Mouse (Mus musculus) liver, embryonic 15.5 days (tissue): Measurements from ENCODE around the gene Ep400. TPM values are rescaled to one million over a fixed set of nuclear protein-coding genes. Genes with fewer than 3 reads are reported as not detected.
"Not testable (repeated sequence)": the region's sequence is repeated elsewhere in the genome, so short reads cannot be mapped to it uniquely, and the experiment has no call there.

Experiments
- ATAC-seq: fragments of 200-750 bp; cut with Nextera tagmentation; 2 replicates; pipeline ENCODE4 v1.8.0; 2017; ENCODE audit warnings: moderate number of reproducible peaks, mild to moderate bottlenecking, moderate library complexity; ENCODE audit not compliant: insufficient read depth
- H3K27ac ChIP-seq: fragments of 300-500 bp; sonication (generic); replicated peaks from 2 replicates; pipeline ENCODE4 v1.5.1; 2015; ENCODE audit warnings: mild to moderate bottlenecking, inconsistent platforms
- H3K27me3 ChIP-seq: fragments of 300-500 bp; sonication (generic); 2 replicates; pipeline ENCODE4 v1.6.1; 2015; ENCODE audit warnings: mild to moderate bottlenecking, inconsistent platforms
- H3K36me3 ChIP-seq: fragments of 300-500 bp; sonication (generic); replicated peaks from 2 replicates; pipeline ENCODE4 v1.6.1; 2015; ENCODE audit warnings: moderate library complexity, mild to moderate bottlenecking, inconsistent platforms
- H3K4me1 ChIP-seq: fragments of 300-500 bp; sonication (generic); replicated peaks from 2 replicates; pipeline ENCODE4 v1.6.1; 2015; ENCODE audit warnings: inconsistent platforms
- H3K4me2 ChIP-seq: fragments of 300-500 bp; sonication (generic); 2 replicates; pipeline ENCODE4 v1.6.1; 2015; ENCODE audit warnings: moderate library complexity, mild to moderate bottlenecking, inconsistent platforms
- H3K4me3 ChIP-seq: fragments of 300-500 bp; sonication (generic); replicated peaks from 2 replicates; pipeline ENCODE4 v1.5.1; 2015; ENCODE audit warnings: mild to moderate bottlenecking, inconsistent platforms
- H3K9ac ChIP-seq: fragments of 300-500 bp; sonication (generic); 2 replicates; pipeline ENCODE4 v1.6.1; 2015; ENCODE audit warnings: moderate library complexity, mild to moderate bottlenecking, inconsistent platforms
- H3K9me3 ChIP-seq: fragments of 300-500 bp; sonication (generic); replicated peaks from 2 replicates; pipeline ENCODE4 v1.6.1; 2016; ENCODE audit warnings: inconsistent platforms
- WGBS: fragments of 180-500 bp; shearing (Covaris S2); methylation state at CpG from one replicate; pipeline ENCODE4 v1.1.7; 2015; ENCODE audit warnings: mixed read lengths; ENCODE audit not compliant: insufficient replicate concordance; 5-methylcytosine and 5-hydroxymethylcytosine counted together
- polyA plus RNA-seq: library from polyadenylated mRNA; unstranded; fragments of >200 nt; fragmentation: Nextera tagmentation; extraction: Ambion mirVana; gene quantifications from 2 replicates; pipeline ENCODE4 v1.2.1, GENCODE M21; 2015

Ep400 gene
- polyA plus RNA-seq, 1 experiment from 2014 or later, result 20.0 TPM

DNA sequence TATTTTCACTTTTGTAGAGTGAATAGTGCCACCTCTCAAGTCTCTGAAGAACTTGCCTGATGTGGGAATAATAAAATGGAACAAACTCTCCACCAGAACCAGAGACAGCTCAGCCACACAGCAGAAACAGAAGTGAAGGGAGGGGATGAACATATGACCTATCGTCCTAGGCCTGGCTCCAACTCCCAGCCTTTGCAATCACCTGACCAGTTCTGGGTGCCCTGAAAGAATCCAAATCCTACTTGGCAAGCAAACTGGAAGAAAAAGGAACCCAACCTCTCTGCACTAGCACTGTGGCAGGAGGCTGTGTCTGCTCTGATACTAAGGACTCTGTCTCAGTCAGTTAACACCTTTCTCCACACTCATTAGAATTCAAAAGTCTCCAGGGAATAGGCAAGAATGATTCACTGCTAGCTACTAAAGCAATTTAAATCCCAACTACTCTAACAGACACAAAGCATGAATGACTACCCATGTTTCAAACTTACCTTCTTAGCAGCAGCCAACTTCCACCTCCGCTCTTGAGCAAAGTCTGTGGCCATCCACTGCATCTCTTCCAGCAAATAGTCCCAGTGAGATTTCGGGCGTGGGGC, 37.2 kb downstream of the Ep400 start:
- H3K27me3 ChIP-seq, result no peaks in the 10 kb centered on the region
- no peaks in the 10 kb centered on the region for H3K9me3 ChIP-seq
- WGBS, result 88% methylated on average over 4 of the region's 4 CpGs
- H3K4me1 ChIP-seq, result no peaks in the 10 kb centered on the region
- peaks cover 87% of the 10 kb centered on the region for H3K36me3 ChIP-seq
- H3K4me2 ChIP-seq, result no peak overlapping the region
- H3K4me3 ChIP-seq, result no peak overlapping the region
- H3K27ac ChIP-seq, result no peak overlapping the region
- no peak overlapping the region for H3K9ac ChIP-seq
- no peak for ATAC-seq

DNA sequence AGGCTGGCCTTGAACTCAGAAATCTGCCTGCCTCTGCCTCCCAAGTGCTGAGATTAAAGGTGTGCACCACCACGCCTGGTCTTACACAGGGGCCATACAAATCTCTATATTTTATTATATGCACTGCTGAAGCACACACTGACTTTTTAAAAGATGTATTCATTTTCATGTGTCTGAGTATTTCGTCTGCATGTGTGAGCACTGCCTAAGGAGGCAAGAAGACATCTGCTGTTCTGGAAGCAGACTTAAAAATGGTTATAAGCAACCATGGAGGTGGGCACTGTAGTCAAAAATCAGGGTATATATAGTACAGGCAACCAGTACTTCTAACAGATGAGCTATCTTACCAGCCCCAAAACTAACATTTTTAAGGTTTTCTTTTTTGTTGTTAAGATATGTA, 39.3 kb downstream of the Ep400 start:
- Histone ChIP-seq H3K4me3 (no peak overlapping the region), H3K36me3 (peaks cover 85% of the 10 kb centered on the region), H3K4me1 (no peaks in the 10 kb centered on the region), H3K9ac (no peak overlapping the region), H3K4me2 (no peak overlapping the region), H3K27me3 (no peaks in the 10 kb centered on the region), H3K27ac (no peak overlapping the region), H3K9me3 (no peaks in the 10 kb centered on the region)
- WGBS, result 86% methylated on average over 2 of the region's 2 CpGs
- no peak for ATAC-seq

DNA sequence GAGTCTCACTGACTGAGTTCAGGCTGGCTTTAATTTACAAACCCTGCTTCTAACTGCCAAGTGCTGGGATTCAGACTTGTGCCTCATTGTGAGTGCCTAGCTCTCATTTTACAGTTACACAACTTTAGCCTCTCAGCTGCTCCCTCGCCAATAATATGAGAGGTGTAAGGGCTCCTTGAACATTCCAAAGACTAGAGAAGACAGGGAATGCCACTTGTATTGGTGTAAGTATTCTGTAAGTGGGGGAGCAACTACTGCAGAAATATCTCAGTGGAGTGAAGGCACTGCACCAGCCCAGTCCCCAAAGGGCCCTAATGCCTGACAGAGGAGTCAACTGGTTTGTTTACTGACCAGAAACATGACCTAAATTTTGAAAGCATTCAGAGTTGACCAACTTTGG, 42.7 kb downstream of the Ep400 start:
- no peak overlapping the region for H3K4me3 ChIP-seq
- ATAC-seq, result no peak
- no peak overlapping the region for H3K4me2 ChIP-seq
- H3K36me3 ChIP-seq, result peaks cover 88% of the 10 kb centered on the region
- H3K4me1 ChIP-seq, result no peaks in the 10 kb centered on the region
- no peaks in the 10 kb centered on the region for H3K27me3 ChIP-seq
- no peaks in the 10 kb centered on the region for H3K9me3 ChIP-seq
- H3K27ac ChIP-seq, result no peak overlapping the region
- H3K9ac ChIP-seq, result no peak overlapping the region
- 84% methylated on average over 1 of the region's 1 CpGs for WGBS

GRCm38 (mm10) chr5:110723543-110723942, 47.0 kb downstream of the Ep400 start:
- H3K36me3 ChIP-seq, result peaks cover 91% of the 10 kb centered on the region
- no peak for ATAC-seq

DNA sequence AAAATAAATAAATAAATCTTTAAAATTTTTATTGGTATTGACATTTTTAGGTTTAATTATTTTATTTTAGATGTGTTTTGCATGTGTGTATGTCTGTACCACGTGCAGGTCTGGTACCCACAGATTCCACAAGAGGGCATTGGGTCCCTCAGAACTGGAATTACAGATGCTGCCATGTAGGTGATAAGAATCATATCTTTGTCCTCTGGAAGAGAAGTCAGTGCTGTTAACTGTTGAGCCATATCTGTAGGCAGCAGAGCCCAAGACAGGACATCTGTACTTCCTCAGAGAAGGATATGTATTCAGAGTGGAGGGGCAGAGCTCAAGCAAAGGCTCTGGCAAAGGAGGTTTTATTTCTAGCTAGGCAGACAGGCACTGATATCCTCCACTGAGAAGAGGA, 49.1 kb downstream of the Ep400 start:
- not testable (repeated sequence) for H3K4me1 ChIP-seq, H3K9me3 ChIP-seq, H3K9ac ChIP-seq, H3K27me3 ChIP-seq, H3K4me2 ChIP-seq, H3K27ac ChIP-seq, H3K4me3 ChIP-seq
- peaks cover 81% of the 10 kb centered on the region for H3K36me3 ChIP-seq
- peak; percentile 77 for ATAC-seq
- WGBS, result 42% methylated on average over 1 of the region's 1 CpGs

More at GRCm38 (mm10) chr5:110723543-110723942, 47.0 kb downstream of the Ep400 start:
- Histone ChIP-seq H3K4me3 (no peak overlapping the region), H3K9ac (no peak overlapping the region), H3K27ac (no peak overlapping the region), H3K4me1 (no peaks in the 10 kb centered on the region), H3K9me3 (no peaks in the 10 kb centered on the region), H3K4me2 (no peak overlapping the region), H3K27me3 (no peaks in the 10 kb centered on the region)
- WGBS, result 78% methylated on average over 2 of the region's 2 CpGs

DNA sequence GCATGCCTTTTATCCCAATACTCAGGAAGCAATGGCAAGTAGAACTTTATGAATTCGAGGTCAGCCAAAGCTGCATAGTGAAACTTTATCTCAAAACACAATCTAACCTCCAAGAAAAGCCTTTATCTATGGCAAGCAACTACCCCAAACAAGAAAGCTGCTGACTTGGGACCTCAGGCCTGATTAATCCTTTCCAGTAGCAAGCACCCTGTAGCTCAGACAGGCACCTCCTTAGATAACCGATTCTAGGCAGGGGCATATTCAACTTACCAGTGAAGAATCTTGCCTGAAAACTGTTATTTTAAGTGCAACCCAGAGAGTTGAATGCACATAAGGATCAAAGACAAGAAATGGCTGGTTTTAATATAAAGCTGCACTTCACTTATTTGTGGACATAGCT, 59.1 kb downstream of the Ep400 start:
- WGBS, result 22% methylated on average over 2 of the region's 2 CpGs
- Histone ChIP-seq H3K4me3 (no peak overlapping the region), H3K27me3 (no peaks in the 10 kb centered on the region), H3K27ac (no peak overlapping the region), H3K4me1 (no peaks in the 10 kb centered on the region), H3K9me3 (no peaks in the 10 kb centered on the region), H3K36me3 (peaks cover 77% of the 10 kb centered on the region), H3K9ac (no peak overlapping the region), H3K4me2 (no peak overlapping the region)
- no peak for ATAC-seq

DNA sequence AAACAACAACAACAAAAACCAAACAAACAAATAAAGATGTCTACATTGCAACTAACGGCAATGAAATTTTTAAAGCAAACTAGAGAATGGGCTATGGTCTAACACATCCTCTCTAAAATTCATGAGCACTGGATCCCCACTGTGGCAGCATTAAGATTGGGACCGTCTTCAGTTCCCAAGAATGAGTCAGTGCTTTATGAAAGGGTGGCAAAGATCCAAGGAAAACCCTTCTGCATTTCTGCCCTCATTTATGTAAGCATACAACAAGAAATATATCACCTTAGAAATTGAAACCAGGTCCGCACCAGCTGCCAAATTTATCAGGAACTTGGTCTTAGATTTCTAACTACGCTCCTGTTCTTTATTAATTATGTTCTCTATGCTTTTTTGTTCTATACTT, 61.3 kb downstream of the Ep400 start:
- no peaks in the 10 kb centered on the region for H3K27me3 ChIP-seq
- no peaks in the 10 kb centered on the region for H3K4me1 ChIP-seq
- H3K9me3 ChIP-seq, result no peaks in the 10 kb centered on the region
- H3K4me2 ChIP-seq, result no peak overlapping the region
- H3K4me3 ChIP-seq, result no peak overlapping the region
- no peak overlapping the region for H3K9ac ChIP-seq
- ATAC-seq, result no peak
- 88% methylated on average over 4 of the region's 4 CpGs for WGBS
- H3K27ac ChIP-seq, result no peak overlapping the region
- H3K36me3 ChIP-seq, result peaks cover 87% of the 10 kb centered on the region

GRCm38 (mm10) chr5:110704004-110704403, 66.5 kb downstream of the Ep400 start:
- no peaks in the 10 kb centered on the region for H3K9me3 ChIP-seq
- ATAC-seq, result no peak
- H3K4me2 ChIP-seq, result no peak overlapping the region
- peaks cover 97% of the 10 kb centered on the region for H3K36me3 ChIP-seq
- WGBS, result 49% methylated on average over 1 of the region's 1 CpGs
- H3K27me3 ChIP-seq, result no peaks in the 10 kb centered on the region
- no peak overlapping the region for H3K4me3 ChIP-seq
- H3K9ac ChIP-seq, result no peak overlapping the region
- H3K4me1 ChIP-seq, result no peaks in the 10 kb centered on the region
- H3K27ac ChIP-seq, result no peak overlapping the region

DNA sequence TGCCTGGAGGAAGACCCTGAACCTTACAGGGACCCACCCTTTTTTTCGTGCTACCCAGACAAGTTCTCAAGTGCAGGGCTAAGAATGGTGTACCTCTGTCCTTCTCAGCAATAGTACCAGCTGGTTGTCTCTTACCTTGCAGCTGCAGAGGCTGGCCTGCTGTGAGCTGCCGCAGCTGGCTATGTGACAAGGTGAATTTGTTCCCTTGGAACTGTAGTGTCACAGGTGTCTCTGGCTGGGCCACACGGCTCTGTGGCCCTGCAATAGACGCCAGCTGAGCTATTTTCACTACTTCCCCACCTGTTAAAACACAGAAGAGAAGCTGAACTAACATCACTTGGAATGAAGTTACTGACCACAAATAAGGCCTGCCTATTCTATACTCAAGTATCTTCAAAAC, 71.9 kb downstream of the Ep400 start:
- Histone ChIP-seq H3K27me3 (no peaks in the 10 kb centered on the region), H3K36me3 (peaks cover 95% of the 10 kb centered on the region), H3K27ac (no peak overlapping the region), H3K4me1 (no peaks in the 10 kb centered on the region), H3K4me3 (no peak overlapping the region), H3K9ac (no peak overlapping the region), H3K4me2 (no peak overlapping the region), H3K9me3 (no peaks in the 10 kb centered on the region)
- ATAC-seq, result no peak
- 87% methylated on average over 4 of the region's 4 CpGs for WGBS

- H3K4me2 ChIP-seq, result no peak overlapping the region
- peaks cover 97% of the 10 kb centered on the region for H3K36me3 ChIP-seq
- WGBS, result 86% methylated on average over 8 of the region's 8 CpGs
- H3K27me3 ChIP-seq, result no peaks in the 10 kb centered on the region
- H3K4me3 ChIP-seq, result no peak overlapping the region
- no peak for ATAC-seq
- no peaks in the 10 kb centered on the region for H3K4me1 ChIP-seq
- no peak overlapping the region for H3K9ac ChIP-seq
- no peaks in the 10 kb centered on the region for H3K9me3 ChIP-seq
- no peak overlapping the region for H3K27ac ChIP-seq
Observed at GRCm38 (mm10) chr5:110682041-110682440, 88.5 kb downstream of the Ep400 start.

DNA sequence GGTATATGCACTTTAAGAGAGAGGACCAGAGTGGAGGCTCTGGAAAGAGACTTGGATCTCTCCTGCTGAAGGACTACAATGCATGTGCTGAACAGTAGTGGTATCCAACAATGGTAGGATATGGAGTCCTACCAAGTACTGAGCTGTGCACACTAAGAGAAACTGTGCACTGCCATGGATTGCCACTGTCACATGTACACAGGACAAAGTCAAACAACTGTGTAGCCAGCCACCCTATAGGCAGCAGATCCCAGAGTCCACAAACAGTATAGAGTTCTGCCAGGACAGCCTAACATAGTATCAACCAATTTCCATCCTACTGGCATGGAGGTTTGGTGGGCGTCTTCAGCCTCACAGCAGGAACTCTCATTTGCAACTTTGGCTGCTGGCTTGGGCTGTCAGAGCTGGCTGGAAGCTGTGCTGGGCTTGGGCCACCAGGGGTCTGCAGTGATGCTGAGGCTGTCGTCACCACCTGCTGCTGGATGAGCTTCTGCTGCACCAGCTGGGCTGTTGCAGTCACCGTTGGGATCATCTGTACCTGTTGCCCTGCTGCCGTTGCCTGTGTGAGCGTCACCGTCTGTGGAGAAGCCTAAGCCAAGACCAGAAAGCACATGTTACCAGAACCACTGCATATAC, 104.9 kb downstream of the Ep400 start:
- peaks cover 86% of the 10 kb centered on the region for H3K36me3 ChIP-seq
- 82% methylated on average over 6 of the region's 6 CpGs for WGBS

More for the DNA sequence above, 104.9 kb downstream of the Ep400 start:
- no peak overlapping the region for H3K27ac ChIP-seq
- no peak overlapping the region for H3K4me2 ChIP-seq
- H3K9me3 ChIP-seq, result no peaks in the 10 kb centered on the region
- H3K27me3 ChIP-seq, result no peaks in the 10 kb centered on the region
- peak; percentile 49 for ATAC-seq
- H3K9ac ChIP-seq, result no peak overlapping the region
- H3K4me3 ChIP-seq, result no peak overlapping the region
- no peaks in the 10 kb centered on the region for H3K4me1 ChIP-seq
